Mouse (Mus musculus) stomach, postnatal 0 days (tissue): ENCODE data around the gene Sec24c.

Experiments
- CTCF ChIP-seq: IDR thresholded peaks from 2 replicates; pipeline ENCODE4 v1.5.1; 2016; ENCODE audit warnings: antibody characterized with exemption, low read depth, mild to moderate bottlenecking, moderate library complexity
- EP300 ChIP-seq: optimal IDR thresholded peaks from 2 replicates; pipeline ENCODE3; 2016; ENCODE audit warnings: antibody characterized with exemption

GRCm38 (mm10) chr14:20707201-20708190, 33.4 kb downstream of the Sec24c start, which contains the start of gene Zswim8:
- TF ChIP-seq EP300, result no peak
- TF ChIP-seq CTCF, result peak; percentile 22
